Mouse (Mus musculus): ENCODE data around the gene Soga1. TPM values are rescaled to one million over a fixed set of nuclear protein-coding genes. Genes with fewer than 3 reads are reported as not detected.

Gene Soga1
- polyA plus RNA-seq, 1 experiment from 2014 or later, result 1.4 TPM

GRCm38 (mm10) chr2:157052448-157052847 lies 26.6 kb downstream of the Soga1 start:
- Histone ChIP-seq H3K36me3 (replicated peaks) (peaks cover 3% of the 10 kb centered on the region; the same call in 1 of the 2 replicates), H3K4me1 (replicated peaks) (no peaks in the 10 kb centered on the region), H3K9ac (no peak overlapping the region), H3K9me3 (replicated peaks) (no peaks in the 10 kb centered on the region), H3K27ac (replicated peaks) (no peak overlapping the region), H3K27me3 (no peaks in the 10 kb centered on the region), H3K4me2 (no peak overlapping the region), H3K4me3 (replicated peaks) (no peak overlapping the region)
- no peak for ATAC-seq (ENCODE audit: insufficient read depth)
- 70% methylated on average over 8 of the region's 8 CpGs for WGBS (ENCODE audit: insufficient replicate concordance)

GRCm38 (mm10) chr2:157049831-157050243 lies 29.2 kb downstream of the Soga1 start:
- Histone ChIP-seq H3K4me3 (replicated peaks) (no peak overlapping the region), H3K27ac (replicated peaks) (no peak overlapping the region), H3K9ac (no peak overlapping the region), H3K9me3 (replicated peaks) (no peaks in the 10 kb centered on the region), H3K27me3 (no peaks in the 10 kb centered on the region), H3K4me1 (replicated peaks) (no peaks in the 10 kb centered on the region), H3K36me3 (replicated peaks) (peaks cover 10% of the 10 kb centered on the region; the same call in 1 of the 2 replicates), H3K4me2 (no peak overlapping the region)
- WGBS (ENCODE audit: insufficient replicate concordance), result 68% methylated on average over 8 of the region's 8 CpGs
- no peak for ATAC-seq (ENCODE audit: insufficient read depth)

- H3K27ac ChIP-seq (replicated peaks), result no peak overlapping the region
- H3K27me3 ChIP-seq, result no peaks in the 10 kb centered on the region
- ATAC-seq (ENCODE audit: insufficient read depth), result no peak
- no peaks in the 10 kb centered on the region for H3K9me3 ChIP-seq (replicated peaks)
- no peaks in the 10 kb centered on the region for H3K4me1 ChIP-seq (replicated peaks)
- H3K4me3 ChIP-seq (replicated peaks), result no peak overlapping the region
- H3K36me3 ChIP-seq (replicated peaks), result peaks cover 15% of the 10 kb centered on the region; the same call in 1 of the 2 replicates
- H3K9ac ChIP-seq, result no peak overlapping the region
- H3K4me2 ChIP-seq, result no peak overlapping the region
- 68% methylated on average over 13 of the region's 13 CpGs for WGBS (ENCODE audit: insufficient replicate concordance)
Observed at GRCm38 (mm10) chr2:157048395-157049181, 30.5 kb downstream of the Soga1 start.

- Histone ChIP-seq H3K4me3 (replicated peaks) (no peak overlapping the region), H3K4me2 (no peak overlapping the region), H3K4me1 (replicated peaks) (0 out of 2 replicates have a peak, but pooled peaks cover 4% of the 10 kb centered on the region), H3K27ac (replicated peaks) (no peak overlapping the region), H3K9me3 (replicated peaks) (no peaks in the 10 kb centered on the region), H3K9ac (no peak overlapping the region), H3K27me3 (no peaks in the 10 kb centered on the region), H3K36me3 (replicated peaks) (0 out of 2 replicates have a peak, but pooled peaks cover 12% of the 10 kb centered on the region)
- no peak for ATAC-seq (ENCODE audit: insufficient read depth)
- WGBS (ENCODE audit: insufficient replicate concordance), result 56% methylated on average over 5 of the region's 5 CpGs
Observed at GRCm38 (mm10) chr2:157046956-157047355, 32.1 kb downstream of the Soga1 start.

- Histone ChIP-seq H3K4me2 (no peak overlapping the region), H3K36me3 (replicated peaks) (0 out of 2 replicates have a peak, but pooled peaks cover 12% of the 10 kb centered on the region), H3K9ac (no peak overlapping the region), H3K4me1 (replicated peaks) (0 out of 2 replicates have a peak, but pooled peaks cover 4% of the 10 kb centered on the region), H3K27me3 (no peaks in the 10 kb centered on the region), H3K4me3 (replicated peaks) (no peak overlapping the region), H3K27ac (replicated peaks) (no peak overlapping the region), H3K9me3 (replicated peaks) (no peaks in the 10 kb centered on the region)
- no peak for ATAC-seq (ENCODE audit: insufficient read depth)
- WGBS (ENCODE audit: insufficient replicate concordance), result 82% methylated on average over 2 of the region's 2 CpGs
Observed at GRCm38 (mm10) chr2:157045932-157046331, 33.1 kb downstream of the Soga1 start.

GRCm38 (mm10) chr2:157043987-157044386 lies 35.1 kb downstream of the Soga1 start:
- no peak overlapping the region for H3K4me3 ChIP-seq (replicated peaks)
- H3K4me1 ChIP-seq (replicated peaks), result 0 out of 2 replicates have a peak, but pooled peaks cover 4% of the 10 kb centered on the region
- ATAC-seq (ENCODE audit: insufficient read depth), result no peak
- no peak overlapping the region for H3K27ac ChIP-seq (replicated peaks)
- no peak overlapping the region for H3K4me2 ChIP-seq
- H3K9me3 ChIP-seq (replicated peaks), result no peaks in the 10 kb centered on the region
- H3K9ac ChIP-seq, result no peak overlapping the region
- H3K27me3 ChIP-seq, result no peaks in the 10 kb centered on the region
- peaks cover 26% of the 10 kb centered on the region; the same call in 1 of the 2 replicates for H3K36me3 ChIP-seq (replicated peaks)

- H3K4me2 ChIP-seq, result no peak overlapping the region
- H3K9me3 ChIP-seq (replicated peaks), result no peaks in the 10 kb centered on the region
- H3K27ac ChIP-seq (replicated peaks), result no peak overlapping the region
- 0 out of 2 replicates have a peak, but pooled peaks cover 4% of the 10 kb centered on the region for H3K4me1 ChIP-seq (replicated peaks)
- no peaks in the 10 kb centered on the region for H3K27me3 ChIP-seq
- H3K4me3 ChIP-seq (replicated peaks), result no peak overlapping the region
- no peak for ATAC-seq (ENCODE audit: insufficient read depth)
- H3K36me3 ChIP-seq (replicated peaks), result peaks cover 26% of the 10 kb centered on the region; the same call in 1 of the 2 replicates
- WGBS (ENCODE audit: insufficient replicate concordance), result 75% methylated on average over 8 of the region's 8 CpGs
- H3K9ac ChIP-seq, result no peak overlapping the region
Observed at GRCm38 (mm10) chr2:157043556-157043955, 35.5 kb downstream of the Soga1 start.

GRCm38 (mm10) chr2:157041421-157041820 lies 37.6 kb downstream of the Soga1 start:
- Histone ChIP-seq H3K4me3 (replicated peaks) (no peak overlapping the region), H3K4me2 (no peak overlapping the region), H3K9me3 (replicated peaks) (no peaks in the 10 kb centered on the region), H3K9ac (no peak overlapping the region), H3K4me1 (replicated peaks) (0 out of 2 replicates have a peak, but pooled peaks cover 4% of the 10 kb centered on the region), H3K36me3 (replicated peaks) (peaks cover 26% of the 10 kb centered on the region; the same call in 1 of the 2 replicates), H3K27ac (replicated peaks) (no peak overlapping the region), H3K27me3 (no peaks in the 10 kb centered on the region)
- 38% methylated on average over 7 of the region's 7 CpGs for WGBS (ENCODE audit: insufficient replicate concordance)
- ATAC-seq (ENCODE audit: insufficient read depth), result no peak

GRCm38 (mm10) chr2:157040649-157041046 lies 38.4 kb downstream of the Soga1 start:
- peaks cover 23% of the 10 kb centered on the region; the same call in 1 of the 2 replicates for H3K36me3 ChIP-seq (replicated peaks)
- no peaks in the 10 kb centered on the region for H3K9me3 ChIP-seq (replicated peaks)
- H3K27me3 ChIP-seq, result no peaks in the 10 kb centered on the region
- 77% methylated on average over 17 of the region's 17 CpGs for WGBS (ENCODE audit: insufficient replicate concordance)
- 0 out of 2 replicates have a peak, but pooled peaks cover 4% of the 10 kb centered on the region for H3K4me1 ChIP-seq (replicated peaks)
- no peak overlapping the region for H3K4me2 ChIP-seq
- no peak for ATAC-seq (ENCODE audit: insufficient read depth)
- no peak overlapping the region for H3K9ac ChIP-seq
- H3K27ac ChIP-seq (replicated peaks), result no peak overlapping the region
- no peak overlapping the region for H3K4me3 ChIP-seq (replicated peaks)

GRCm38 (mm10) chr2:157039900-157040648 lies 39.0 kb downstream of the Soga1 start:
- Histone ChIP-seq H3K4me2 (no peak overlapping the region), H3K9ac (no peak overlapping the region), H3K36me3 (replicated peaks) (peaks cover 19% of the 10 kb centered on the region; the same call in 1 of the 2 replicates), H3K4me3 (replicated peaks) (no peak overlapping the region), H3K4me1 (replicated peaks) (0 out of 2 replicates have a peak, but pooled peaks cover 4% of the 10 kb centered on the region), H3K9me3 (replicated peaks) (no peaks in the 10 kb centered on the region), H3K27ac (replicated peaks) (no peak overlapping the region), H3K27me3 (no peaks in the 10 kb centered on the region)
- 87% methylated on average over 49 of the region's 50 CpGs for WGBS (ENCODE audit: insufficient replicate concordance)
- ATAC-seq (ENCODE audit: insufficient read depth), result no peak

- Histone ChIP-seq H3K27ac (replicated peaks) (no peak overlapping the region), H3K9ac (no peak overlapping the region), H3K9me3 (replicated peaks) (no peaks in the 10 kb centered on the region), H3K4me3 (replicated peaks) (no peak overlapping the region), H3K36me3 (replicated peaks) (peaks cover 19% of the 10 kb centered on the region), H3K4me2 (no peak overlapping the region), H3K4me1 (replicated peaks) (no peaks in the 10 kb centered on the region), H3K27me3 (no peaks in the 10 kb centered on the region)
- 66% methylated on average over 9 of the region's 9 CpGs for WGBS (ENCODE audit: insufficient replicate concordance)
- no peak for ATAC-seq (ENCODE audit: insufficient read depth)
Observed at GRCm38 (mm10) chr2:157037303-157037702, 41.8 kb downstream of the Soga1 start.
